Mouse (Mus musculus): ENCODE data around the gene Tgfb1.
"Not testable (repeated sequence)": the region's sequence is repeated elsewhere in the genome, so short reads cannot be mapped to it uniquely, and the experiment has no call there.

The Tgfb1 gene

DNA sequence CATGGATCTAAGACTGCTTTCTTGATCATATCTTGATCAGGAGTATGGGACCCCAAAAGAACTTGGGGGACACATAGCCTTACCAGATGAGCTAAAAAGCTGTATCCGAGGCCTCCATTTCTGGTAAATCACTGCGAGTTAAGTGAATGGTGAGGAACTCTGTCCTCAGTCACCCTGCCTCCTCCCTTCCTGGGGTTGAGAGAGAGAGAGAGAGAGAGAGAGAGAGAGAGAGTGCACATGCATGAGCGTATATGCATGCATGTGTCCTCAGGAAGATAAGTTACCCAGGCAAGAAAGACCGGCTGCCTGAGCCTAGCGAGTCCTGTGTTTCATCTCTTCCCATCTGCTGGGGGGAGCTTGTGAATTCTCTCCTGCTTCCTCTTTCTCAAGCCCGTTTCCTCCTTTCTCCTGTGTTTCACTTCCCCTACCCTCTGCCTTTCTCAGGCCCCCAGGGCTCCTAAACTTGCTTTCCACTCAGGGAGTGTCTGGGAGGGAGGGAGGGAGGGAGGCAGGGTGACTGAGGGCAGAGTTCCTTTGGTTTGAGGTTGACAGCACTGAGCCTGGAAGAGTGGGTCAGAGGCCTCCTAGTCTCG is 19.9 kb downstream of the Tgfb1 start:
- no peak for DNase-seq

- DNase-seq, result peak; percentile 62
Observed at GRCm38 (mm10) chr7:25707581-25708292, 20.9 kb downstream of the Tgfb1 start.

GRCm38 (mm10) chr7:25709961-25710360 is 23.2 kb downstream of the Tgfb1 start:
- DNase-seq, result no peak

DNA sequence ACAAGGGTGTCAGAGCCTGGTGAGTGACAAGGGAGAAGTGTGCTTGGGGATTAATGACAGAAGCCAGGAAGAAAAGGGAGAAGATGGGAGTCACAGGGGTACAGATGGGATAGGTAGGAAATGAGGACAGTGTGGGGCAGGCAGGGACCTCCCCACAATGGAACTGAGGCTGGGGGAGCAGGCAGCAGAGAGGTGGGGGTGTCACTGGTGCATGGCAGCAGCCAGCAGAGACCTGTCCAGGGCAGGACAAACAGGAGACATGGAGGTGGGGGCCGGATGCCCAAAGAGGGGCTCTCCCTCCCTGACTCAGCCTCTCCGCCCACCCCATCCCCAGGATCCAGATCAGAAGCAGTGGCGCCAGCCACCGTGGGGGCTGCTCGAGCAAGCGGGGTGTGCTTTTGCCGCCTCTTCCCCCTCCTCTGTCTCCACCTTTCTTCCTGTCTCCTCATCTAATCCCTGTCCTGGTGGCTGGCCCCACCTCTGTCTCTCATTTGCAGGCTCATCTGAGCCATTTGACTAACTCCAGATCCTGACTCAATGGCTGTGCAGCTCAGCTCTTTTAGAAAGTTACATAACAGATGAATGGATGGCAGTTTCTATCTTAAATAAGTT is 23.8 kb downstream of the Tgfb1 start:
- no peak for DNase-seq

- DNase-seq, result no peak
Observed at GRCm38 (mm10) chr7:25711165-25711564, 24.4 kb downstream of the Tgfb1 start.

DNA sequence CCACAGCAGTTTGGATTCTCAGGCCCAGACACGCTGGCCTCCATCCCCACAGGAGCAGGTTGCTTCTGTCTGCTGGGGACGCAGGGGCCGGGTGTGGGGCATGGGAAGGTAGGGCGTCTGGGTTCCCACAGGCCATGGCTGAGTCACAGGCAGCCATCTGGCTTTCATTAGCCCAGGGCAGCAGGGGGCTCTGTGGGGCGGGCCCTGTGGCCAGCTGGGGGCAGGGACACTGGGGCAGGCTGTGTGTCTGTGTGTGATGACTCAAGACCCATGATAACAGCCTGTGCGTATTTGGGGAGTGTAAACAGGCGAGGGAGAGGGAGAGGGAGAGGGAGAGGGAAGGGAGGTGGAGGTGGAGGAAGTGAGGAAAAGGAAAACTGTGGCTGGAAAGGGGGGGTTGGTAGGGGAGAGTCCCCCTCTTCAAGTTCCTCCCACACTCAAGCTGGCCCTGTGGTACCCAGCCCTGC is 25.0 kb downstream of the Tgfb1 start:
- DNase-seq, result no peak

- no peak for DNase-seq
Observed at GRCm38 (mm10) chr7:25712801-25713200, 26.0 kb downstream of the Tgfb1 start.

- no peak for DNase-seq
Observed at GRCm38 (mm10) chr7:25714581-25714980, 27.8 kb downstream of the Tgfb1 start.

DNA sequence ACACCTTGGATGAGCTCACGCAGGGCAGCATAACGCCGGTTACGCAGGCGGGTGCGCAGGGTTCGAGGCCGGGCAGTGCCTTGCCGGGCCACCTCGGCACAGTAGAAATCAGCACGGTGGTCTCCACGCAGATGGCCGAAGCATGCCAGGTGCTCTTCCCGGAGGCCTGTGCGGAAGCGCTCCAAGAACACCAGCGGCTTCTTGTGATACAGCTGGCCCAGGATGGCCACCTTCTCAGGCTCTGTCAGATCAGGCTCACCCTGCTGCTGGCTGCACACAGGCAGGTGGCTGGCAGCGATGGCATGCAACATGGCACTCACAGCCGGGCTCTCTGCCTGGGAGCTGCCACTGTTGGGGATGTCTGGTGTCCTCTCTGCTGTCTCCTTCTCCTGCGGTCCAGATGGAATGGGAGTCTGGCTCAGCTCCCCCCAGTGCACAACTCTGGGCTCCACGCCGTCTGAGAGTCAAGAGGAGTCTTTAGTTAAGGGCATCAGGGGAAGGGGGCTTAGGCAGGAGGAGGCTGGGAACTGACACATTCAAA is 29.0 kb downstream of the Tgfb1 start:
- no peak for DNase-seq

GRCm38 (mm10) chr7:25717478-25717877 is 30.7 kb downstream of the Tgfb1 start:
- DNase-seq, result no peak

DNA sequence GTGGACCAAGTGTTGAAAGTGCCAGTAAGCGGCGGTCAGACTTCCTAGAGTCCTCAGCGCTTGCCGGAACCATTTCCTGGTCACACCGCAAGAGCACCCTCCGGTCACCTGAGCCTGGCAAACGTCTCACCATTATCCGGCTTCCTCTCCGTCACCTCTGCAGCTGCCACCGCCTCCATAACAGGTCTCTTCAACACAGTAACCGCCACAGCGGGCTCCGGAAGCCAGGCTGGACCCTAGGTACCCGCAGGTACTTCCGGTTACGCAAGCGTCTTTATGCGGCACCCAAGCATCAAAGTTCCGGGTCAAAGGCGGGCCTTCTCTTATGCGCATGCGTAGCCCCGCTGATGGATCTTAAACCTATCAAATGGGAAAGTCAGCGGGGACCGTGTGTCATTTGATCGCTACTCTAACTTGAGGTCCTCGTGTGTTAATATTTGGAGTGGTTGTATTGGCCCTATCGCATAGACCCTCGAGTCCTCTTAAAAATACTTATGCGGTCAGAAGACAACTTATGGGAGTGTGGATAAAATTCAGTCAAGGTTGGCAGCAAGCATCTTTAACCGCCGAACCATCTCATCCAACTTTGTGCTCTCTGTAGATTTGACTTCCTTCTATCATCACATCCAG is 32.1 kb downstream of the Tgfb1 start, which contains the start of gene Ccdc97:
Gene Ccdc97 (minus strand): TSS at position 301 of the 630 bp plus-strand sequence.
- DNase-seq, result peak; percentile 97

GRCm38 (mm10) chr7:25719761-25720610 is 33.2 kb downstream of the Tgfb1 start:
- DNase-seq, result peak; percentile 86

DNA sequence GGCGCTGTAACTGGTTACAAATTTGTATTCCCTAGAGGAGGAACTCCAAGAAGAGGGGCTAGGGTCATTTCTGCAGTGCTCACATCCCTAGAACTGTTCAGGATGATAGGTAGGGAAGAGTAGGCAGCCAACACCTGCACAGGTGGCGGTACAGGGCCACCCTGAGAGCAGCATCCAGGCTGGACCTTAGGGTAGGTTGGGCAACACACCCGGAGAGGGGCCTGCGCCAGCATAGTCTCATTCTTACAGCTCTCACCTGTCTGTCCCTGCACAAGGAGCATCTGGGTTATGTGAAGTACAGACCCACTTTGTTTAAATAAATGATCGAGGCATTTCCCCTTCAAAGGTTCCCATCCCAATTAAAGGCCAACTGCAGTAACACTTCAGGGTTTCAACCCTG is 34.0 kb downstream of the Tgfb1 start:
- no peak for DNase-seq

DNA sequence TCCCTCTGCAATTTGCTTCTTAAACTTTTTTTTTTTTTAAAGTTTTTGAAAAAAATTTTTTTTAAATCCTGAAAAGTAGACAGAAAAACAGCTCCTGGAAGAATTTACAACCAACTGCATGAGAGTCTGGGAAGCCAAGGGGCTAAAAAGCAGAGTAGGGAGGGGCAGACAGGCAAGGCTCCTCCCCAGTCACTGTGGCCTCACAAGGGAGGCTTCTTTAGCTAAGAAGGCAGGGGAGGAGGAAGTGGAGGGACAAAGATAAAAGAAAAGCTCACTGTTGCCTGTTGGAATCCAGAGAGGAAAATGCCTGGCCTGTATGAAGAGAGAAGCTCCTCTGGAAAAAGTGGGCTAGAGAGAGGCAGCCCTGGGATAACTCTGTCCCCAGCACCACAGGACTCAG is 35.0 kb downstream of the Tgfb1 start:
- not testable (repeated sequence) for DNase-seq

DNA sequence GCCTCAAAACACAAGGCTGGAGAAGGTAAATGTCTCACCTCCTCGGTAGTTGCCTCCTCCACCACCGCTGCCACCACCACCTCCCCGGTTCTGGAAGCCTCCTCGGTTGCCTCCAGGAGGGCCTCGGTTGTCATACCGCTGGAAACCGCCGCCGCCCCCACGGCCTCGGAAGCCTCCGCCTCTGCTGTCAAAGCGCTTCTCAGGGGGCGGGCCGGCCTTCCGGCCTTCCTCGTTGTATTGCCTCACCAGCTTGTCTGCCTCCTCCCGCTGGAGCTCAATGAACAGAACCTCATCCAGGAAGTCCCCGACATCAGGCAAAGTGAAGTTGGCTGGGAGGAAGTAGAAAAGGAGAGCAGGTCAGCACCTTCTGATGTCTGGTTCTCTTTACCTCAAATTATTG is 39.1 kb downstream of the Tgfb1 start:
- DNase-seq, result no peak

DNA sequence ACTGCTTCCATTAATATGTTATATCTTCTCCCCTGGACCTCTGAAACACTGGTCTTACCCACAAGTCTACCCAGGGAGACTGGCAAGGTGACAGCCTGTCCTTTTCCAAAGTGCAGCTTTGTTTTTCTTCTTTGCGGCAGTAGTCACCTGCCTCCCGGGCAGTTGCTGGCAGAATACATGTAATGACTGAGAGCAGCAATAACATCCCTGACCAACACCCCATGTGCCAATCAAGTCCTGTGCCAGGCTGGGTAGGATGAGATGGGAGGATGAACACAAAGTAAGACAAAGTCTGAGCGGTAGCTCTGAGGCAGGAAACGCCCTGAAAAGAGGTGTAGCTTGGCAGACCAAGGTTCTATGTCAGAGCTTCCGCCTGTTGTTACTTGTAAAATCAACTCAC is 41.0 kb downstream of the Tgfb1 start:
- no peak for DNase-seq

GRCm38 (mm10) chr7:25729396-25729795 is 42.6 kb downstream of the Tgfb1 start:
- DNase-seq, result no peak

DNA sequence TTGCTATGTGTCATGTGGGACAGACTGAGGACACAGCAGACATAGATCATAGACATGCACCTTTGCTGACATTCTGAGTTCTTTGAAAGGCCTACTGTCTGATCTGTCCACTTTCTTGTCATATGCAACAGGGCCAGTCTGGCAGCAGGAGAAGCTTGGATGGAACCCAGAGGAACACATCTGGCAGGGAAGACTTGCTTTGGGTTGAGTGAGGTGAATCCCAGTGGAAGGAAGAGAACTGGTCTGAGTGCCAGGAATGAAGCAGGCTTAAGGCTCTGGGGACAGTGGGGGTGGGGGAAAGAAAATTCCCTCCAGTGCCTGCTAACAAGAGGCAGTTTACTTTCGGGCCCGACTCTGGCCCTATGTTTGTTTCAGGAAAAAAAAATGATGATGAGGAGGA is 43.1 kb downstream of the Tgfb1 start:
- DNase-seq, result no peak

- no peak for DNase-seq
Observed at GRCm38 (mm10) chr7:25731294-25732055, 44.7 kb downstream of the Tgfb1 start.

- no peak for DNase-seq
Observed at GRCm38 (mm10) chr7:25734991-25735390, 48.2 kb downstream of the Tgfb1 start.

- DNase-seq, result no peak
Observed at GRCm38 (mm10) chr7:25736920-25737319, 50.1 kb downstream of the Tgfb1 start.

DNA sequence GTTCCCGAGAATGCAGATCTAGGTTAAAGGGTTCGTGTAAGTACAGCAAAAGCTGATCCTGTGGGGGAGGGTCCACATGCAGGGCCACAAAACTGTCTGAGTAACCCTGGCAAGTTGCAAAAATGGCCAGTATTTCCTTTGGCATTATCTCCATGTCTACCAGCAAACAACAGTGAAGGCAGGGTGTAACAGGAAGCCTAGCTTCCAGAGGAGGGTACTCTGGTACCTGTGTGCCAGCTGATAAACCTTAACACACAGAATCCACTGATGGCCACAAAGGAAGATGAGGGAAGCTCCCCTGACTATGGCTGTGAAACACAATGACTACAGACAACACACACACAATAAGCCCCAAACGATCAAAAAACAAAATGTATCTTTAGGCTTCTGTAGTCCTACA is 51.5 kb downstream of the Tgfb1 start:
- no peak for DNase-seq

Measured in kidney, adult 9 months (tissue).